9 mouse cellular contexts compared by ENCODE assay signal in genomic region chr4:55514733-55515176, GRCm38 (mm10). TPM values are rescaled to one million over a fixed set of nuclear protein-coding genes. Genes with fewer than 3 reads are reported as not detected.
DNase-seq lines count a peak whose midpoint lies in the region; ATAC-seq lines count a peak whose summit lies in the region.
"Had no signal": no experiment of that assay in that cellular context is flagged by ENCODE, and none has a peak within 500 bp of the region (broad histone marks: within the 10 kb centered on the region; RNA-seq: fewer than 3 reads in every experiment).

No protein-coding gene starts in this region.

- H3K36me3 ChIP-seq in forebrain, embryonic 14.5 days (ENCODE audit: control insufficient read depth, insufficient read depth, low read length), result no peaks in the 10 kb centered on the region
- no peaks in the 10 kb centered on the region for H3K36me3 ChIP-seq in liver, embryonic 16.5 days (ENCODE audit: control insufficient read depth, insufficient read depth)
- H3K36me3 ChIP-seq in neural tube, embryonic 11.5 days (ENCODE audit: control insufficient read depth, insufficient read depth, low read length), result no peaks in the 10 kb centered on the region
- no peaks in the 10 kb centered on the region for H3K36me3 ChIP-seq in stomach, embryonic 16.5 days (ENCODE audit: control insufficient read depth, insufficient read depth, low read length)
- H3K36me3 ChIP-seq: G1E had no signal

- intact Hi-C loops in heart, postnatal 10 days (cut with DNase I), result loop anchor here (1.0 to 5.0 kb wide), 4 partner anchors 708 to 1171 kb away; no protein-coding TSS in a partner anchor

- H3K27ac ChIP-seq in forebrain, embryonic 14.5 days (ENCODE audit: low read depth, low read length), result no peak overlapping the region
- H3K27ac ChIP-seq in liver, embryonic 16.5 days (ENCODE audit: low read length), result no peak overlapping the region
- H3K27ac ChIP-seq in neural tube, embryonic 11.5 days (ENCODE audit: low read depth, low read length), result 0 out of 2 replicates have a peak overlapping the region, but pooled peaks have one; percentile 49
- peak overlapping the region; percentile 74 for H3K27ac ChIP-seq in stomach, embryonic 16.5 days (ENCODE audit: low read length)

- no peaks in the 10 kb centered on the region for H3K27me3 ChIP-seq in forebrain, embryonic 14.5 days (replicated peaks; ENCODE audit: control insufficient read depth, insufficient read depth, low read length)
- H3K27me3 ChIP-seq in liver, embryonic 16.5 days (ENCODE audit: control insufficient read depth, insufficient read depth, low read depth, low read length), result peaks cover 12% of the 10 kb centered on the region; the same call in 1 of the 2 replicates
- H3K27me3 ChIP-seq in neural tube, embryonic 11.5 days (ENCODE audit: control insufficient read depth, insufficient read depth, low read length), result peaks cover 3% of the 10 kb centered on the region; the same call in 1 of the 2 replicates
- peaks cover 3% of the 10 kb centered on the region; the same call in 1 of the 2 replicates for H3K27me3 ChIP-seq in stomach, embryonic 16.5 days (ENCODE audit: control insufficient read depth, insufficient read depth, low read length)

- peak; percentile 54 for DNase-seq in CD4-positive helper T cell, adult 2 months (ENCODE audit: low read depth, low spot score)
- DNase-seq in forebrain, embryonic 14.5 days (ENCODE audit: low spot score), result peak; percentile 87
- peak; percentile 87 to 89 for DNase-seq in heart, postnatal 10 days
- peak; percentile 75 to 89 for DNase-seq in kidney, postnatal 36 days
- DNase-seq in neural tube, embryonic 11.5 days (ENCODE audit: low spot score), result peak; percentile 91

- peak overlapping the region; percentile 59 for H3K4me2 ChIP-seq in forebrain, embryonic 14.5 days (ENCODE audit: low read length)
- peak overlapping the region; percentile 56 for H3K4me2 ChIP-seq in liver, embryonic 16.5 days (ENCODE audit: low read depth, low read length)
- H3K4me2 ChIP-seq in neural tube, embryonic 11.5 days (ENCODE audit: low read depth), result peak overlapping the region; percentile 62
- peak overlapping the region; percentile 57 for H3K4me2 ChIP-seq in stomach, embryonic 16.5 days (ENCODE audit: low read depth, low read length)

- under 1% methylated on average over 39 of the region's 39 CpGs for WGBS in forebrain, embryonic 14.5 days
- WGBS in liver, embryonic 16.5 days (ENCODE audit: insufficient replicate concordance), result under 1% methylated on average over 39 of the region's 39 CpGs
- WGBS in neural tube, embryonic 11.5 days, result under 1% methylated on average over 39 of the region's 39 CpGs
- under 1% methylated on average over 39 of the region's 39 CpGs for WGBS in stomach, embryonic 16.5 days

- peak; percentile 86 for ATAC-seq in cerebellum, adult (ENCODE audit: insufficient number of reproducible peaks, low FRiP score, low TSS enrichment)
- ATAC-seq in forebrain, embryonic 14.5 days, result peak; percentile 99
- peak; percentile 64 for ATAC-seq in liver, embryonic 16.5 days (ENCODE audit: low read depth)
- ATAC-seq in neural tube, embryonic 11.5 days (ENCODE audit: insufficient read depth, low FRiP score, low TSS enrichment), result peak; percentile 97
- peak; percentile 96 for ATAC-seq in stomach, embryonic 16.5 days (ENCODE audit: insufficient read depth, low FRiP score)

- H3K9ac ChIP-seq in forebrain, embryonic 14.5 days (ENCODE audit: low read length), result peak overlapping the region; percentile 76
- H3K9ac ChIP-seq in liver, embryonic 16.5 days (ENCODE audit: low read depth, low read length), result peak overlapping the region; percentile 14; the same call in 1 of the 2 replicates
- H3K9ac ChIP-seq in neural tube, embryonic 11.5 days (ENCODE audit: low read length), result peak overlapping the region; percentile 81
- peak overlapping the region; percentile 86 for H3K9ac ChIP-seq in stomach, embryonic 16.5 days (ENCODE audit: low read length)

- 0 out of 2 replicates have a peak, but pooled peaks cover 2% of the 10 kb centered on the region for H3K4me1 ChIP-seq in forebrain, embryonic 14.5 days (ENCODE audit: control insufficient read depth, insufficient read depth, low read length)
- H3K4me1 ChIP-seq in liver, embryonic 16.5 days (ENCODE audit: control insufficient read depth, low read depth, low read length), result no peaks in the 10 kb centered on the region
- no peaks in the 10 kb centered on the region for H3K4me1 ChIP-seq in neural tube, embryonic 11.5 days (ENCODE audit: control insufficient read depth, insufficient read depth, low read length)
- no peaks in the 10 kb centered on the region for H3K4me1 ChIP-seq in stomach, embryonic 16.5 days (ENCODE audit: control insufficient read depth, insufficient read depth, low read length)

- no peaks in the 10 kb centered on the region for H3K9me3 ChIP-seq in forebrain, embryonic 14.5 days (replicated peaks; ENCODE audit: control insufficient read depth, low read length)
- no peaks in the 10 kb centered on the region for H3K9me3 ChIP-seq in liver, embryonic 16.5 days (replicated peaks; ENCODE audit: control insufficient read depth, low read length)
- no peaks in the 10 kb centered on the region for H3K9me3 ChIP-seq in neural tube, embryonic 11.5 days (ENCODE audit: control insufficient read depth, low read length)
- H3K9me3 ChIP-seq in stomach, embryonic 16.5 days (replicated peaks; ENCODE audit: control insufficient read depth, low read length), result no peaks in the 10 kb centered on the region

- peak overlapping the region; percentile 59 for H3K4me3 ChIP-seq in forebrain, embryonic 14.5 days (ENCODE audit: low read depth, low read length)
- H3K4me3 ChIP-seq in liver, embryonic 16.5 days (ENCODE audit: low read depth, low read length), result peak overlapping the region; percentile 51
- peak overlapping the region; percentile 52 for H3K4me3 ChIP-seq in neural tube, embryonic 11.5 days (ENCODE audit: low read depth, low read length)
- H3K4me3 ChIP-seq in stomach, embryonic 16.5 days (replicated peaks; ENCODE audit: low read length), result peak overlapping the region; percentile 65

RNA-seq across cellular contexts. Expression of gene Klf4, which starts 17.5 kb away (rescaled TPM):
- polyA plus RNA-seq in forebrain, embryonic 14.5 days (2014; fragmentation: Nextera tagmentation; extraction: Ambion mirVana), result 1.3 and 1.9 TPM in 2 replicates
- 10 to 100 TPM; 42.1 to 61.1 TPM for total RNA-seq in heart, postnatal 10 days (2021)
- 0.63 and 0.81 TPM in 2 replicates for polyA plus RNA-seq in liver, embryonic 16.5 days (2015; fragmentation: Nextera tagmentation; extraction: Ambion mirVana)
- 1.3 and 1.7 TPM in 2 replicates for polyA plus RNA-seq in neural tube, embryonic 11.5 days (2014; fragmentation: Nextera tagmentation; extraction: Ambion mirVana)
- polyA plus RNA-seq in stomach, embryonic 16.5 days (2015; fragmentation: Nextera tagmentation; extraction: Ambion mirVana), result 29.4 and 33.8 TPM in 2 replicates
- total RNA-seq: G1E had no signal

Comparison
In these comparisons a context has a peak if more than half of its experiments do, and no peak if none do; other contexts are left out.
1. H3K27ac ChIP-seq: peak in neural tube, embryonic 11.5 days (single experiment) and stomach, embryonic 16.5 days (single experiment); none in forebrain, embryonic 14.5 days (single experiment) and liver, embryonic 16.5 days (single experiment).
2. H3K9ac ChIP-seq: peak in every context shown above with its lines; median percentile 86 in stomach, embryonic 16.5 days; 81 in neural tube, embryonic 11.5 days; 76 in forebrain, embryonic 14.5 days; 14 in liver, embryonic 16.5 days.
3. RNA of gene Klf4, which starts 17.5 kb away (polyA plus RNA-seq): 29.4 to 33.8 TPM in stomach, embryonic 16.5 days; 1.3 to 1.7 TPM in neural tube, embryonic 11.5 days, 1.3 to 1.9 TPM in forebrain, embryonic 14.5 days and 0.63 to 0.81 TPM in liver, embryonic 16.5 days; every median in the first group is over 10 times any median in the second.
4. Peak in every context shown above with its lines, with median percentiles within 50 percentile points of each other: DNase-seq, ATAC-seq, H3K4me2 ChIP-seq and H3K4me3 ChIP-seq.